Mouse (Mus musculus) monocyte, adult 2 months (primary cell): ENCODE measurements around the gene Fam122b.

Experiments
- DNase-seq, 2 experiments: peaks; one replicate each; pipeline ENCODE4 v3.0.0; 2022; ENCODE audit warnings: low spot score in 2 of 2, low read depth in 1 of 2

The Fam122b gene

DNA sequence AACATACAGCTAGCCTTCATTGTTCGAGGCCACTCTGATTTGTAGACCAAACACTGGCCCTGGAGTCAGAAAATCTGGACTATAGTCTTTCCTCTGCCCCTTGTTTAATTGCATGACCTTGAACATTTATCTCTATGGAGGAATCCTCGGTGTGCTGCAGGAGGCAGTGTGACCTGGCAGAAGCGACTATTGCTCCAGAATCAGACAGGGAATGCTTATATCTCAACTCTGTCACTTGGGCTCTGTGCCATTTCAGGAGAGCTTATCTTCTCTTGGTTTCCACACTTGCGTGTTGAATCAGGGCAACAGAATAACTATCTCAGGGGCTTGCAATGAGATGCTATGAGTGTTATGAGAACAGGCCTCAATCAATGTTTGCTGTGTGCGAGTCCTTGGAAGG, 68.0 kb downstream of the Fam122b start:
- no peak for DNase-seq

DNA sequence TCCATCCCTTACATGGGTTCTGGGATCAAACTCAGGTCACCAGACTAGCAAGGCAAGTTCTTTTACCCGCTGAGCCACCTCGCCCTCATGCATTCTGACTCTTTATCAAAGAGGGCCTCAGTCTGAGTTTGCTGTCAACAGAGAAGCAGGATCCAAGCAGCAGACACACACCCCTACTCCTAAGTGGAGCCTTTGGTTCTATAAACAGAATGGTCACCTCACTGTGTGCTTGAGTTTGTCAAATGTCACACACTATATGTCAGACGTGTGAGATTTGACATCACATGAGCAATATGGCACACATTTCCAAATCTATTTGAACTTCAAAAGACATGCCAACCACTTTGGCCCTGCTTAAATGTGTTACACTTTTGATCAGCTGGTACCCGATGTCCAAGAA, 71.9 kb downstream of the Fam122b start:
- no peak for DNase-seq

DNA sequence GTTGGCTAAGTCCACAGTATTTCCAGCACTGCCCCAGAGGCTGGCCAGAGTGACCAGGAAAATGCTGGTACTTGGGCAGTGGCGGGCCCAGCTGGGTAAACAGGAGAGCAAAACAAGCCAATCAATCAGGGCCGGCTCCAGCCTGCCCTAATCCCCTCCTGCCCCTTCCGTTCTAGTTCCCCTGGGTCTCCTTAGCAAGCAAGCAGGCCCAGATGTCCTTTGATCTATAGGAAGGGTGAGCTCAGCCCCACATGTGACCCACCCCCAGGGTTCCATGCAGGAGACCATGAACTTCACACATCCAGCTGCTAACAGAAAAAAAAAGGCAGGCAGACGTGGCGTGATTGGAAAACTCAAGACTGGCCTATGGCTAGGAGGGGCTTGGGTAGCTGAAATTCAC, 73.2 kb downstream of the Fam122b start:
- DNase-seq, result no peak
